Mouse (Mus musculus) megakaryocyte, embryonic 14.5 days (primary cell): ENCODE measurements around the gene B3galt6.

Experiments used
- FLI1 ChIP-seq: IDR thresholded peaks from 2 replicates; pipeline ENCODE4 v1.6.1; 2012; ENCODE audit warnings: low read length, inconsistent platforms, mixed read lengths
- GATA1 ChIP-seq: IDR thresholded peaks from 3 replicates; pipeline ENCODE4 v1.6.1; 2012; ENCODE audit warnings: mixed read lengths, low read length, inconsistent platforms, borderline replicate concordance

- TF ChIP-seq GATA1: no peak
- TF ChIP-seq FLI1: no peak
These were observed 38.8 kb upstream of the B3galt6 start for GRCm38 (mm10) chr4:156031255-156031592.
